Comparison of ENCODE assay signal across 25 mouse cellular contexts in the genomic region with DNA sequence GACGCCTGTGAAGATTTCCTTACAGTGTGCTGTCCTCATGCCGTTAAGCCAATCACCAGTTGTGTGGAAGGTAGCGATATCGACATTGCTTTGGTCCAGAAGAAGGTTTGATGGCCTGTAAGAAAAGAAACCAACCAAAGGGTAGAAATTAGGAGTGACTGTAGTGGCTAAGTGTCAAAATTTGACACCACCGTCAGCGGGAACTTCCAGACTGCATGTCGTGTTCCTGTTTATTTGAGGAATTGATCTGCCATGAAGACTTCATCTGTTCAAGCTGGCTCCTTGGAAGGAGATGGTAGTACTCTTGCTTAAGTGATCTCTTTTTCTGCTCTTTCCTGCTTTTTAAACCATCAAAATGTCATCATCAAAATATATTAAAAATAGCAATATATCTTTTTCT.
"Had no signal": no experiment of that assay in that cellular context is flagged by ENCODE, and none has a peak within 500 bp of the region (broad histone marks: within the 10 kb centered on the region; RNA-seq: fewer than 3 reads in every experiment).

No protein-coding gene starts in this region.

- H3K36me3 ChIP-seq: heart, embryonic 10.5 days; heart, embryonic 12.5 days; hindbrain, embryonic 10.5 days; intestine, embryonic 15.5 days; limb, embryonic 10.5 days; limb, embryonic 12.5 days; liver, embryonic 13.5 days; liver, embryonic 15.5 days had no signal

- DNase-seq: gastrocnemius, adult 2 months; gastrocnemius, postnatal 10 days; gastrocnemius, postnatal 25 days; heart, adult 18-20 months; heart, postnatal 10 days; heart, postnatal 4 days; kidney, adult 18-20 months; kidney, adult 8-10 months; kidney, postnatal 10 days; kidney, postnatal 25 days; kidney, postnatal 4 days; liver; liver, embryonic 13.5 days had no signal

- H3K27ac ChIP-seq: gastrocnemius, adult 2 months; heart, embryonic 10.5 days; hindbrain, embryonic 10.5 days; hindbrain, embryonic 13.5 days; intestine, embryonic 15.5 days; layer of hippocampus, adult 2 months; limb, embryonic 10.5 days; limb, embryonic 12.5 days; liver, embryonic 13.5 days; liver, embryonic 15.5 days had no signal

- H3K4me1 ChIP-seq: heart, embryonic 10.5 days; heart, embryonic 12.5 days; hindbrain, embryonic 10.5 days; hindbrain, embryonic 13.5 days; intestine, embryonic 15.5 days; liver, embryonic 13.5 days; liver, embryonic 15.5 days had no signal

- H3K4me3 ChIP-seq: gastrocnemius, adult 2 months; heart, embryonic 10.5 days; heart, embryonic 12.5 days; hindbrain, embryonic 10.5 days; hindbrain, embryonic 13.5 days; intestine, embryonic 15.5 days; layer of hippocampus, adult 2 months; limb, embryonic 10.5 days; limb, embryonic 12.5 days; liver, embryonic 13.5 days; liver, embryonic 15.5 days had no signal

- H3K27me3 ChIP-seq: heart, embryonic 12.5 days; hindbrain, embryonic 13.5 days; intestine, embryonic 15.5 days; limb, embryonic 12.5 days; liver, embryonic 13.5 days; liver, embryonic 15.5 days had no signal

- H3K9ac ChIP-seq: heart, embryonic 12.5 days; hindbrain, embryonic 13.5 days; intestine, embryonic 15.5 days; limb, embryonic 12.5 days; liver, embryonic 13.5 days; liver, embryonic 15.5 days had no signal

- ATAC-seq: inflammation-experienced regulatory T-cells, adult 6 months; intestine, embryonic 15.5 days; intestine, postnatal 0 days had no signal

- H3K9me3 ChIP-seq: heart, embryonic 10.5 days; heart, embryonic 12.5 days; hindbrain, embryonic 10.5 days; hindbrain, embryonic 13.5 days; intestine, embryonic 15.5 days; limb, embryonic 10.5 days; limb, embryonic 12.5 days; liver, embryonic 13.5 days; liver, embryonic 15.5 days had no signal

- H3K4me2 ChIP-seq: heart, embryonic 12.5 days; hindbrain, embryonic 13.5 days; intestine, embryonic 15.5 days; limb, embryonic 12.5 days; liver, embryonic 11.5 days; liver, embryonic 13.5 days; liver, embryonic 15.5 days had no signal
